Mouse (Mus musculus): ENCODE results near the gene Zfr2.
A peak's percentile ranks its signal among the peaks of the same experiment; 100 is the strongest.

Zfr2 gene

DNA sequence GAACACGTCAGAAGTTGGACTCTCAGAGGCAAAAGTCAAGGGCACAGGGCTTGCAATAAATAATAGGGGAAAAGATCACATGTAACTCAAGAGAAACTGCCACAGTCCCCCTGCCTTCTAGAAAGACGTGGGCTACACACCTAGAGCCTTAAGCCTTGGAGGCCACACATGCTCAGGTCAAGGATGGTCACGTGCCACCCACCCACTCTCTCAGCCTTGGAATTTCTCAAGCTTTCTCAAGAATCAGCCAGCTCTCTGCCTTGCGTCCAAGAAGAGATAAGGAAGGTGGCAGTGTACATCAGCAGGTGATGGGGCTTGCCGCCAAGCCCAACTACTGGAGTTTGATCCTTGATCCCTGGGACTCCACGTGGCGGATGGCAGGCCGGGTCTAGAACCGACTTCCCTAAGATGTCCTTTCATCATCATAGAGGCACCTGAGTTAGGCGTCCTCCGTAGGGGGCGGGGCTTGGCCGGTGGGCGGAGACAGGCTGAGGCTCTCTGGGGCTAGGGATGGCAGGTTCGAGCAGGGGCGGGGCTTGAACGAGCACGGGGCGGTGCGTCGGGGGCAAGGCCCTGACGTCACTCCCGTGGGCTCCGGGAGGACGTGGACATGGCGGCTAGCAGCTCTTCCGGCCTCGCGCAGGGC, at the start of gene Zfr2:
Zfr2 (plus strand) TSS at position 576 of the 646 bp plus-strand sequence.
- DNase-seq (ENCODE audit: low spot score): peak; percentile 80

GRCm38 (mm10) chr10:81183805-81184204, 49.1 kb upstream of the Zfr2 start, which contains the start of gene 4930442H23Rik:
Gene 4930442H23Rik (minus strand): TSS chr10:81183849.
- DNase-seq (ENCODE audit: low spot score): no peak

DNA sequence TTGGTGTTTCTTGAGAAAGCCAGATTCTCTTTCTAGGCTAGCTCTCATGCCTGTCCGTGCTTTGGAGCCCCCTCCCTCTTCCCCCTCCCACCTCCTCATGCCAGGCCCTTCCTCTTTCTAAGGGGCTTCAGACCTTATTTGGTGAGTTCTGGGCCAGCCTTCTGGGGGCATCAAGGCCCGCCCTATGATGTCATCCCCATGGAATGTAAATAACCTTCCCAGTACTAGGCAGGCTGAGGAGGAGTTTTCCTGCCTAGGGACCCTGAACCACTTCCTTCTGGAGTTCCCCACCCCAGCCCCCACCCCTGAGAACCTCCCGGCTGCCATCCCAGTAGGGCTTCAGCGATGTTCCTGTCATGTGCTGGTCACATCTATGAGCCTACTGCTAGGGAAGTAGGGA, 48.2 kb upstream of the Zfr2 start:
- no peak for DNase-seq (ENCODE audit: low spot score)

GRCm38 (mm10) chr10:81187161-81187560, 45.8 kb upstream of the Zfr2 start:
- no peak for DNase-seq (ENCODE audit: low spot score)

DNA sequence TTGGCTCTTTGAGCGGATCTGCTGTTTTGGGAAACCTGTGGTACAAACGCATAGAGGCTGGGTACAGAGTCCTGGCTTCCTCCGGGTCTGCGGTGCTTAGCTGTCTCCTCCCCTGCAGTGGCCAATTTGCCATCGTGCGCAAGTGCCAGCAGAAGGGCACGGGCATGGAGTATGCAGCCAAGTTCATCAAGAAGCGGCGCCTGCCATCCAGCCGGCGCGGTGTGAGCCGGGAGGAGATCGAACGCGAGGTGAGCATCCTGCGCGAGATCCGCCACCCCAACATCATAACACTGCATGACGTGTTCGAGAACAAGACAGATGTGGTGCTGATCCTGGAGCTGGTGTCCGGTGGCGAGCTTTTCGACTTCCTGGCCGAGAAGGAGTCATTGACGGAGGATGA, 43.1 kb upstream of the Zfr2 start:
- DNase-seq (ENCODE audit: low spot score): no peak

DNA sequence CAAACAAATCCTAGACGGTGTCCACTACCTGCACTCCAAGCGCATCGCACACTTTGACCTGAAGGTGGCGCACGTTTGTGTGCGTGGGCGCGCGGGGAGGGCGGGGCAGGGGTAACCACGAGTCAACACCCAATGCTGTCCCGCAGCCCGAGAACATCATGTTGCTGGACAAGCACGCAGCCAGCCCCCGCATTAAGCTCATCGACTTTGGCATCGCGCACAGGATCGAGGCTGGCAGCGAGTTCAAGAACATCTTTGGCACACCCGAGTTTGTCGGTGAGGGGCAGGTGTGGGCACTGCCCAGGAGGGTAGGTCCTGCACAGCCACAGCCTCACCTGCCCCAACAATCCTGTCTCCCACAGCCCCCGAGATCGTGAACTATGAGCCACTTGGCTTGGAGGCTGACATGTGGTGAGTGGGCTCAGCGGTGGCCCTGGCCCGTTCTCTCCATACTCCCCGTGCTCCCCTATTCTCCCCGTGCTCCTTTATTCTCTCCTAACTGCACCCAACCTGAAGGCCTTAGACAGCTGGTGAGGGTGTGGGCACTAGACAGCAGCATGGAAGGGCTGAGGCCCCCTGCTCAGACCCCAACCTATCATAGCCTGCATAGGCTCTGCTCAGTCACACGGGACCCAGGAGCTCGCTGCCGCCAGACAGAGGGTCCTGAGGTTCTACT, 42.6 kb upstream of the Zfr2 start:
- DNase-seq (ENCODE audit: low spot score): no peak

- no peak for DNase-seq (ENCODE audit: low spot score)
Observed at GRCm38 (mm10) chr10:81190912-81191321, 42.0 kb upstream of the Zfr2 start.

DNA sequence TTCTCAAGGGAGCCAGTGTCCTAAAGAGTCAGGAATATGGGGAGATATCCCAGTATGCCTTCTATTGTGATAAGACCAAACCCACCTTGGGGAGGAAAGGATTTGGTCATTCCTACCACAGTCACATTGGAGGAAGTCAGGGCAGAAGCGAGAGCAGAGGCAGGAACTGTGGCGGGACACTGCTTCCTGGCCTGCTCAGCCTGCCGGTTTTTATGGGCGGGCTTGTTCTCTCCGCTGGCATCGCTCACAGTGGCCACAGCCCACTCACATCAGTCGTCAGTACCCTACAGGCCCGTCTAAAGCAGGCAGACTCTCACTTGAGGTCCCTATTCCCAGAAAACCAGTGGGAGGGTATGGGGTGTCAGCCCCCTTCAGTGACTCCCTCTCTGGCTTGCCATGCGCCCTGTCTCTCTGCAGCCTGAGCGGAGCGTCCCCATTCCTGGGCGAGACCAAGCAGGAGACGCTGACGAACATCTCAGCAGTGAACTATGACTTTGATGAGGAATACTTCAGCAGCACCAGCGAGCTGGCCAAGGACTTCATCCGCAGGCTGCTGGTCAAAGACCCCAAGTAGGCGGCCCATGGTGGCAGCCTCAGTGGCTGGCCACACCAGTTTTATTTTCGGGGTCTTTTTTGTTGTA, 41.5 kb upstream of the Zfr2 start:
- DNase-seq (ENCODE audit: low spot score): no peak

GRCm38 (mm10) chr10:81192270-81192967, 40.5 kb upstream of the Zfr2 start:
- peak; percentile 74 for DNase-seq (ENCODE audit: low spot score)

GRCm38 (mm10) chr10:81192968-81193501, 39.9 kb upstream of the Zfr2 start:
- DNase-seq (ENCODE audit: low spot score): no peak

GRCm38 (mm10) chr10:81193991-81194774, 38.8 kb upstream of the Zfr2 start:
- DNase-seq (ENCODE audit: low spot score): no peak

- DNase-seq (ENCODE audit: low spot score): no peak
Observed at GRCm38 (mm10) chr10:81195300-81195699, 37.7 kb upstream of the Zfr2 start.

DNA sequence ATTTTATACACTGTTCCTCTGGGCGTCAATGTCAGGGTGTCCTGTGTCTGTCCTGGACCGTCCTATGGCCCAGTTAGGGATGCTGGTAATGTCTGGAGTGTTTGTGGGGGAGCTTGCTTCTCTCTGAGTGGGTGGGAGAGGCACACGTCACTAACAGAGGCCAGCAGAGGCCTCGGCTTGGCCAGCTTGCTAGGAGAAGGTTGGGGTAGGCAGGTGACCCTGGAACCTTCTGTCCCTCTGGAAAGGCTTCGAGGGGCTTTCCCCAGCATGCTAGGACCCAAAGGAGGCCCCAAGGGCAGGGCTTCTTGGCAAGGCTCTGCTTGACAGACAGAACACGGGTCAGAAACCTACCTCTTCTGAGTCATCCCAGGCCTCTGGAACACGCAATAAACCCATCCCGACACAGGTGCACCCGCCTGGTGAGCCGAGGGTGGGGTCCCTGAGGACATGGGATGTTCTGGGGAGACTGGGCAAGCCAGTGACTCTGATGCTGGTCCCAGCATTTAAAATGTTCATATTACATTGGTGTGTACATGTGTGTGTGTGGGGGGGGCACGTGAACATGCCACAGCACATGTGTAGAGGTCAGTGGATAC, 36.4 kb upstream of the Zfr2 start:
- no peak for DNase-seq (ENCODE audit: low spot score)

GRCm38 (mm10) chr10:81197305-81197704, 35.6 kb upstream of the Zfr2 start:
- no peak for DNase-seq (ENCODE audit: low spot score)

DNA sequence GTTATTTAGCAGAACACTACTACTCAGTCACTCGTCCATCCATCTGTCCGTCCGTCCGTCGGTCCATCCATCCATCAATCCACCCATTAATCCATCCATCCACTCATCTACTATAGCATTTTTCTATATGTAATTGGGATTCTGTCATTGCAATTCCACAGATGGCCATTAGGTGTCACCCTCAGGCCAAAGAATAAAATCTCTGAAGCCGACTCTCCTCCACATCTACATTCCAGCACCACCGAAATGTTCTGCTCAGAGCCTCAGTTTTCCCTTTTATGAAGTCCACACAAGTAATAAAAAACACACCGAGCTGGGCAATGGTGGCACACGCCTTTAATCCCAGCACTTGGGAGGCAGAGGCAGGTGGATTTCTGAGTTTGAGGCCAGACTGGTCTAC, 34.7 kb upstream of the Zfr2 start:
- DNase-seq (ENCODE audit: low spot score): no peak

DNA sequence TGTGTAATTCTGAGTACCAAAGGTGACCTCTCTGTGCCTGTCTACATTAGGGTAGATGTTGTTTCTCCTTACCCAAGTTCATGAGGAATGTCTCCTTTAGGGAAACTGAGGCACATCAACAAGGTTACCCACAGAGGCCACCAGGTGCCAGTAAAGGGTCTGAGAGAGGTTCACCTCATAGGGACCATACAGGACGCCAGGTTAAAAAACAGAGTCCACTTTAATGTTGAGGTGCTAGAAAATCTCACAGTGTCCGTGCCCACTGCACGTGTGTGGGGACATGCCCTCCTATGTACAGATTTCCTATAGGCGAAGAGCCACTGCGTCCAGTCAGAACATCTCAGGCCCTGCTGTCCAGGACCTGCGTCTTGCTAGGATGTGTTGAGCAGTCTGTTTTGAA, 34.0 kb upstream of the Zfr2 start:
- no peak for DNase-seq (ENCODE audit: low spot score)

DNA sequence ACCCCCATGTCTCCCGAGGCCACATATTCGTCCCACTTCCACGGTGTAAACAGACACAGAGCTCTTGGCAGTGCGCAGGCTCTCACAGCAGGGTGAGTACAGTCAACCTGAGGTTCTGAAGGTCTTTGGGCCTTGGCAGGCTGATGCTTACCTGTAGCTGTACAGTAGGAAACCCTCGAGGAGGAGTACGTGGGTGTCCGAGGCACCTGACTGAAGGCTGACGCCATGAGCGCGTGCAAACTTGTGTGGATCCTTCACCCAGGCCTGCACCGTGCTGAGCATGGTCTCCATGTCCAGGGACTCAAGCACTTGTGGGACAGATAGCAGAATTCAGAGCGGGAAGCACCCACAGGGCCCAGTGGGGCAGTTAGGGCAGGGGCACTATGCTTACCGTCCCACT, 32.8 kb upstream of the Zfr2 start:
- no peak for DNase-seq (ENCODE audit: low spot score)

DNA sequence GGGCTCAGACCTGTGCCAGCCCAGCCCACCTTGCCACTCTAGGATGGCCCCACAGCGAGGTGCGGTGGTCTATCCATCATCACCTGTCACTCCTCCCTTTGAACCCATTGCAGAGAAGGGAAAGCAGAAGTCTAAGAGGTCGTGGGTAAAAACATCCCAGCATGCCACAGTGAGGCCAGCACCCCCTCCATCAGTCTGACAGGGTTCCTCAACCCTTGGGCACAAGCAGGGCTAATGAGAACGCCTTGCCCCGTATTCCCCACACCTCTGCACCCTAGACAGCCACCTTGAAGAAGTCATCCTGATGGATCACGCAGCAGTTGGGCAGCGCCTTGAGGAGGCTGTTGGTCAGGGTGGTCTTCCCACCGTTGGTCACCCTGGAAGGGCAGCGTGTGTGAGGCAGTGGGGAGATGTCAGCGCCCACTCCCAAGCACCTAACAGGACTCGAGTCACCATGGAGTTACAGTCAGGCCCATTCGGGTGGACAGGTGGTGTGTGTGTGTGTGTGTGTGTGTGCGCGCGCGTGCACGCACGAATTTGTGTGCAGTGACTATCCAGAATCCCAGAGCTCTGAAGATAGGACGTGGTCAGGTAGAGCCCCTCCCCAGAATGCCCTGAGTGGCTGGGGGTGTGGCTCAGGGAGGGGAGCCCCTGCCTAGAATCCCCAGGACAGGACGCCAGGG, 32.2 kb upstream of the Zfr2 start:
- no peak for DNase-seq (ENCODE audit: low spot score)

DNA sequence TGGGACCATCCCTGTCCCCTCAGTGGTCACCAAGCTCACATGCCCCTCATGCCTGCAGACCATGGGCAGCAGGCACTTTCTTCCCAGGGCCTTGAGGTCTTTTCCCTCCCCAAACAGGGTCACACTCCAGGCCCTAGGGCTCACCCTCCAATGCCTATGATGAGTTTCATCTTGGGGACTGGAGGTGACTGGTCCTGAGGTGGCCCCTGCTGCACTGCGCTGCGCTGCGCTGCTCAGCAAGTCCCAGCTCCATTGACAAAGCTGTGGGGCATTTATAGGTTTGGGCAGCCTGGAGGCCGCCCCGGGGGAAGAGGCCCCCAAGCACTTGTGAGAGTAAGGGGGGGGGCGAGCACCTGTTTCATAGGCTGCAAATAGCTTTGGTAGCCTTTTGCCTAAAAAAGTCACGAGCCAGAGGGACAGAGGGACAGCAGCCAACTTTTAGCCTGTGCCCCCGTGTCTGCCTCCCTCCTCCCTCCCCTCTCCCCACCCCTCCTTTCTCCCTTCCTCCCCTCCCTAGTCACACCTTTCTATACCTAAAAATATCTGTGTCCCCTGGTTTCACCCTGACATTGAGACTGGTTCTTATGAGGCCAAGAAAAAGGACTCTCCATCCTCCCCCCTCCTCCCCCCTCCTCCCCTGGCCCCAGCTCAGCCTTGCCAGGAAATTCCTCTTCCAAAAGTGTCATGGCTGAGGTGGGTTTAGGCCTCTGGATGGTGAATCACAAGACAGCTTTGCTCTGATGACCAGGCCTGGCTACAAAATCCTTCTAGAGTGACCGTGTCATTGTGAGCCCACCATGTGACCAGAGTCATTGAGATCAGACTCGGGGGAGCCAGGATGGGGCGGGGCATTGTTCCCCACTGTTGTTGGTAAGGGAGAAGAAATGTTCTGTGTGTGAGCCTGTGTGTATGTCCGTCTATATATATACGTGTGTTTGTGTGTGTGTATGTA, 30.9 kb upstream of the Zfr2 start, which contains the start of gene Nmrk2:
Nmrk2 (minus strand) TSS at position 245 of the 952 bp plus-strand sequence.
- no peak for DNase-seq (ENCODE audit: low spot score)
